Mouse (Mus musculus): ENCODE data around the gene Cnn1. TPM values are rescaled to one million over a fixed set of nuclear protein-coding genes. Genes with fewer than 3 reads are reported as not detected.

Gene Cnn1
- polyA plus RNA-seq, 1 experiment from 2014 or later: 64.8 TPM

- no peaks in the 10 kb centered on the region for H3K9me3 ChIP-seq (ENCODE audit: low read length)
- TF ChIP-seq EP300 (IDR thresholded peaks at IDR 0.05): no peak
- TF ChIP-seq CTCF (IDR thresholded peaks at IDR 0.05): no peak
- H3K27ac ChIP-seq (ENCODE audit: low read length): no peak overlapping the region
- H3K4me3 ChIP-seq (ENCODE audit: low read depth, low read length): no peak overlapping the region
- H3K4me1 ChIP-seq (ENCODE audit: insufficient read depth, low read depth, low read length): peaks cover 7% of the 10 kb centered on the region; the same call in 1 of the 2 replicates
- 81% methylated on average over 4 of the region's 4 CpGs for WGBS
- no peaks in the 10 kb centered on the region for H3K36me3 ChIP-seq (ENCODE audit: insufficient read depth, low read length)
- H3K9ac ChIP-seq (replicated peaks; ENCODE audit: low read depth): no peak overlapping the region
- H3K4me2 ChIP-seq (replicated peaks; ENCODE audit: low read depth, low read length): no peak overlapping the region
- ATAC-seq (no peak), DNase-seq (ENCODE audit: low spot score) (peak; percentile 44)
- no peaks in the 10 kb centered on the region for H3K27me3 ChIP-seq (replicated peaks; ENCODE audit: insufficient read depth, low read length)
Observed at GRCm38 (mm10) chr9:22119543-22119942, 20.5 kb downstream of the Cnn1 start.

- Histone ChIP-seq H3K27me3 (replicated peaks; ENCODE audit: insufficient read depth, low read length) (no peaks in the 10 kb centered on the region), H3K27ac (ENCODE audit: low read length) (no peak overlapping the region), H3K36me3 (ENCODE audit: insufficient read depth, low read length) (no peaks in the 10 kb centered on the region), H3K4me1 (ENCODE audit: insufficient read depth, low read depth, low read length) (peaks cover 3% of the 10 kb centered on the region; the same call in 1 of the 2 replicates), H3K9me3 (ENCODE audit: low read length) (no peaks in the 10 kb centered on the region), H3K9ac (replicated peaks; ENCODE audit: low read depth) (no peak overlapping the region), H3K4me3 (ENCODE audit: low read depth, low read length) (no peak overlapping the region), H3K4me2 (replicated peaks; ENCODE audit: low read depth, low read length) (no peak overlapping the region)
- TF ChIP-seq CTCF (IDR thresholded peaks at IDR 0.05) (no peak), EP300 (IDR thresholded peaks at IDR 0.05) (no peak)
- DNase-seq (ENCODE audit: low spot score) (no peak), ATAC-seq (no peak)
Observed at GRCm38 (mm10) chr9:22121545-22121944, 22.5 kb downstream of the Cnn1 start.

GRCm38 (mm10) chr9:22122005-22122404 lies 23.0 kb downstream of the Cnn1 start:
- H3K36me3 ChIP-seq (ENCODE audit: insufficient read depth, low read length): no peaks in the 10 kb centered on the region
- no peak overlapping the region for H3K4me2 ChIP-seq (replicated peaks; ENCODE audit: low read depth, low read length)
- ATAC-seq (no peak), DNase-seq (ENCODE audit: low spot score) (no peak)
- TF ChIP-seq CTCF (IDR thresholded peaks at IDR 0.05) (no peak), EP300 (IDR thresholded peaks at IDR 0.05) (no peak)
- H3K27ac ChIP-seq (ENCODE audit: low read length): no peak overlapping the region
- no peaks in the 10 kb centered on the region for H3K27me3 ChIP-seq (replicated peaks; ENCODE audit: insufficient read depth, low read length)
- H3K9ac ChIP-seq (replicated peaks; ENCODE audit: low read depth): no peak overlapping the region
- H3K9me3 ChIP-seq (ENCODE audit: low read length): no peaks in the 10 kb centered on the region
- H3K4me3 ChIP-seq (ENCODE audit: low read depth, low read length): no peak overlapping the region
- peaks cover 3% of the 10 kb centered on the region; the same call in 1 of the 2 replicates for H3K4me1 ChIP-seq (ENCODE audit: insufficient read depth, low read depth, low read length)
- WGBS: 60% methylated on average over 3 of the region's 3 CpGs

- no peak overlapping the region for H3K4me2 ChIP-seq (replicated peaks; ENCODE audit: low read depth, low read length)
- H3K4me1 ChIP-seq (ENCODE audit: insufficient read depth, low read depth, low read length): no peaks in the 10 kb centered on the region
- H3K27me3 ChIP-seq (replicated peaks; ENCODE audit: insufficient read depth, low read length): no peaks in the 10 kb centered on the region
- no peak overlapping the region for H3K9ac ChIP-seq (replicated peaks; ENCODE audit: low read depth)
- no peak overlapping the region for H3K4me3 ChIP-seq (ENCODE audit: low read depth, low read length)
- H3K36me3 ChIP-seq (ENCODE audit: insufficient read depth, low read length): no peaks in the 10 kb centered on the region
- TF ChIP-seq CTCF (IDR thresholded peaks at IDR 0.05) (no peak), EP300 (IDR thresholded peaks at IDR 0.05) (no peak)
- DNase-seq (ENCODE audit: low spot score) (no peak), ATAC-seq (no peak)
- H3K27ac ChIP-seq (ENCODE audit: low read length): no peak overlapping the region
- H3K9me3 ChIP-seq (ENCODE audit: low read length): no peaks in the 10 kb centered on the region
- 74% methylated on average over 7 of the region's 7 CpGs for WGBS
Observed at GRCm38 (mm10) chr9:22123069-22123609, 24.1 kb downstream of the Cnn1 start.

- H3K4me2 ChIP-seq (replicated peaks; ENCODE audit: low read depth, low read length): no peak overlapping the region
- TF ChIP-seq CTCF (IDR thresholded peaks at IDR 0.05): no peak
- TF ChIP-seq EP300 (IDR thresholded peaks at IDR 0.05): no peak
- DNase-seq (ENCODE audit: low spot score): no peak
- H3K9me3 ChIP-seq (ENCODE audit: low read length): no peaks in the 10 kb centered on the region
- no peak overlapping the region for H3K27ac ChIP-seq (ENCODE audit: low read length)
- no peaks in the 10 kb centered on the region for H3K27me3 ChIP-seq (replicated peaks; ENCODE audit: insufficient read depth, low read length)
- no peak overlapping the region for H3K9ac ChIP-seq (replicated peaks; ENCODE audit: low read depth)
- no peak overlapping the region for H3K4me3 ChIP-seq (ENCODE audit: low read depth, low read length)
- no peaks in the 10 kb centered on the region for H3K36me3 ChIP-seq (ENCODE audit: insufficient read depth, low read length)
- WGBS: 72% methylated on average over 3 of the region's 3 CpGs
- H3K4me1 ChIP-seq (ENCODE audit: insufficient read depth, low read depth, low read length): no peaks in the 10 kb centered on the region
- ATAC-seq: no peak
Observed at GRCm38 (mm10) chr9:22124169-22124568, 25.2 kb downstream of the Cnn1 start.

- ATAC-seq (no peak), DNase-seq (ENCODE audit: low spot score) (peak; percentile 42)
- Histone ChIP-seq H3K27me3 (replicated peaks; ENCODE audit: insufficient read depth, low read length) (no peaks in the 10 kb centered on the region), H3K9ac (replicated peaks; ENCODE audit: low read depth) (no peak overlapping the region), H3K4me3 (ENCODE audit: low read depth, low read length) (no peak overlapping the region), H3K4me1 (ENCODE audit: insufficient read depth, low read depth, low read length) (no peaks in the 10 kb centered on the region), H3K9me3 (ENCODE audit: low read length) (no peaks in the 10 kb centered on the region), H3K4me2 (replicated peaks; ENCODE audit: low read depth, low read length) (no peak overlapping the region), H3K36me3 (ENCODE audit: insufficient read depth, low read length) (no peaks in the 10 kb centered on the region), H3K27ac (ENCODE audit: low read length) (no peak overlapping the region)
- WGBS: 80% methylated on average over 15 of the region's 15 CpGs
- no peak for TF ChIP-seq EP300 (IDR thresholded peaks at IDR 0.05)
- no peak for TF ChIP-seq CTCF (IDR thresholded peaks at IDR 0.05)
Observed at GRCm38 (mm10) chr9:22125246-22126027, 26.4 kb downstream of the Cnn1 start.
